Mouse (Mus musculus): Measurements from ENCODE around the gene Gm13101. TPM values are rescaled to one million over a fixed set of nuclear protein-coding genes. Genes with fewer than 3 reads are reported as not detected.
"Not testable (repeated sequence)": the region's sequence is repeated elsewhere in the genome, so short reads cannot be mapped to it uniquely, and the experiment has no call there.

The Gm13101 gene
- not detected in 2 replicates for polyA plus RNA-seq (2016; fragmentation: Nextera tagmentation; extraction: Ambion mirVana)

DNA sequence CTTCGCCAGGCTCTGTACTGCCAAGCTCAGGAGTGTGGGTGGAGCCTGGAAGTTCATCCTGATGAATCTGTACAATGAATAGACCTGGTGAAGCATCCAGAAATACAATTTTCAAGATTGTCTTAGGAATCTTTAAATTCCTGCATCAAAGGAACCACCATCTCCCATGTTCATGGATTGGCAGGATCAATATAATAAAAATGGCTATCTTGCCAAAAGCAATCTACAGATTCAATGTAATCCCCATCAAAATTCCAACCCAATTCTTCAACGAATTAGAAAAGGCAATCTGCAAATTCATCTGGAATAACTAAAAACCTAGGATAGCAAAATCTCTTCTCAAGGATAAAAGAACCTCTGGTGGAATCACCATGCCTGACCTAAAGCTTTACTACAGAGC, at the start of gene Gm13101:
TSS of gene Gm13101 (minus strand) at position 101 of the 400 bp plus-strand sequence.
- H3K4me1 ChIP-seq (replicated peaks); H3K27me3 ChIP-seq; H3K4me3 ChIP-seq (replicated peaks); H3K27ac ChIP-seq; H3K4me2 ChIP-seq; ATAC-seq (ENCODE audit: insufficient number of reproducible peaks, insufficient read depth, low FRiP score, low TSS enrichment, low read depth); H3K36me3 ChIP-seq; H3K9ac ChIP-seq (replicated peaks): not testable (repeated sequence)
- H3K9me3 ChIP-seq, result peaks cover 29% of the 10 kb centered on the region; the same call in 1 of the 2 replicates
- 58% methylated on average over 2 of the region's 2 CpGs for WGBS

DNA sequence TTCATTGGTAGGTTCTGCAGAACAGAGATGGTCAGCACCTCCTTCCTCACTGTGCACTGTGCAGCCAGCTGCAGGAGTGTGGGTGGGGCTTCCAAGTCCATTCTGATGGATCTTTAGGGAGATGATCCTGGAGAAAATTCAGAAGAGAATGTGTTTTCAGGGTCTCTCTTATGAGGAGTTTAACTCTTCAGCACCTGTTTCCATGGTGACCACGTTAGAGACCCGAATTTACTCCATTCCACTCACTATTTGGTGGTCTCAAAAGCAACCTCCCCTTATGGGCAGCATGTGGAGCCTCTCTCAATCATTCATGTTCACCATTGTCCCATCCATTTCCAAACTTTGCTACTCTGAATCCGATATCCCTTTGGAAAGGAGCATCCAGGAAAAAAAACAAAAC, 27.5 kb upstream of the Gm13101 start, which contains the start of gene Pramef17:
TSS of gene Pramef17 (minus strand) at position 101 of the 400 bp plus-strand sequence.
- H3K4me1 ChIP-seq (replicated peaks); ATAC-seq (ENCODE audit: insufficient number of reproducible peaks, insufficient read depth, low FRiP score, low TSS enrichment, low read depth): not testable (repeated sequence)
- 59% methylated on average over 3 of the region's 3 CpGs for WGBS

DNA sequence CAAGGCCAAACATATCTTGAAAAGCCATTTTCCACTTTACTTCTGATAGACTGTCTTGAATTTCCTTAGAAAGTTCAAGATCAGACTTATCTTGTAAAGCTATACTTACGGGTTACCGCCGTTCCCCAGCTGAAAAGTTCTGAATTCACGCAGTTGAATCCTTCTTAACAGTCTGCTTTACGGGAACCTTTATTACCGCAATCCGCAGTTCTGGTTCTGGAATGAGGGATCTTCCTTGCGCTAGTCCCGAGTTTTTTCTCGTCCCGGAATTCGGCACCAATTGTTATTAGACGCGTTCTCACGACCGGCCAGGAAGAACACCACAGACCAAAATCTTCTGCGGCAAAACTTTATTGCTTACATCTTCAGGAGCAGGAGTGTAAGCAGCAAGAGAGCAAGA, 21.4 kb upstream of the Gm13101 start:
- H3K27ac ChIP-seq, result not testable (repeated sequence)

More for the DNA sequence above, 27.5 kb upstream of the Gm13101 start, which contains the start of gene Pramef17:
- H3K9me3 ChIP-seq; H3K4me2 ChIP-seq; H3K27ac ChIP-seq; H3K27me3 ChIP-seq; H3K9ac ChIP-seq (replicated peaks); H3K36me3 ChIP-seq; H3K4me3 ChIP-seq (replicated peaks): not testable (repeated sequence)

DNA sequence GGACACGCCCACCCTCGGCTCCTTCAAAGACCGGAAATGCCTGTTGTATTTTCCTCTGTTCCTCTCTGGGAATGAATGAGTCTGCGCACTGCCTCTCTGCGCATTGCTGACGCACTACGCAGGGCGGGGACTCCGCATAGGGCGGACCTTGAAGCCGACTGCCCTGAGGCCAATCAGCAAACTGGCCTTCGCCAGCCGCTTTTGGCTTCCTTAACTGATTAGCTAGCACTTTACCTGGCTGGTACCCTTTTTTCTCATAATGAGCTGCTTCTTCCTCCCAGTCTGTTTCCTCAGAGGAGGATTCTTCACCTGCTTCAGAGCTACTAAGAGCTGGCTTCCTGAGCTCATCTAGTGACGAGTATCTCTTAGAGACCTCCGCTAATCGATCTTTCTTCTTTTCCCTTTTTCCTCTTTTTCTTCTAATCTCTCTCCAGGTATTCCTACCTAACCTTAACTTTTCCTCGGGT, 20.8 kb upstream of the Gm13101 start:
- H3K4me3 ChIP-seq (replicated peaks); H3K36me3 ChIP-seq; ATAC-seq (ENCODE audit: insufficient number of reproducible peaks, insufficient read depth, low FRiP score, low TSS enrichment, low read depth); H3K4me1 ChIP-seq (replicated peaks); H3K9me3 ChIP-seq; H3K4me2 ChIP-seq; H3K27me3 ChIP-seq; H3K27ac ChIP-seq; H3K9ac ChIP-seq (replicated peaks): not testable (repeated sequence)
- 85% methylated on average over 9 of the region's 17 CpGs for WGBS

More for the DNA sequence above, 21.4 kb upstream of the Gm13101 start:
- H3K4me2 ChIP-seq; H3K4me3 ChIP-seq (replicated peaks); H3K9ac ChIP-seq (replicated peaks); H3K9me3 ChIP-seq; H3K27me3 ChIP-seq; ATAC-seq (ENCODE audit: insufficient number of reproducible peaks, insufficient read depth, low FRiP score, low TSS enrichment, low read depth); H3K4me1 ChIP-seq (replicated peaks); H3K36me3 ChIP-seq: not testable (repeated sequence)
- 93% methylated on average over 17 of the region's 17 CpGs for WGBS

DNA sequence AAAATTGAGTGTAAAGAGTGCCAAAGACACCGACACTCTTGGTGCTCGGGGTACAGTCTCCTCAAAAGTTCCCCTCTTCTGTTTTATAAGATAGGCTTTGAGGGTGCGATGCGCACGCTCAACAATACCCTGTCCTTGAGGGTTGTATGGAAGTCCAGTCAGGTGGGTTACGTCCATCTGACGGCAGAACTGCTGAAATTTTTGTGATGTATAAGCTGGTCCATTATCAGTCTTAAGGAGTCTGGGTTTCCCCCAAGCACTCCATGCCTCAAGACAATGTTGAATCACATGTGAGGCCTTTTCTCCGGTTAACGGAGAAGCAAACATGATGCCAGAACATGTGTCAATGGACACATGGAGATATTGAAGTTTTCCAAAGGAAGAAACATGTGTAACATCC, 19.0 kb upstream of the Gm13101 start:
- not testable (repeated sequence) for H3K9me3 ChIP-seq; H3K4me3 ChIP-seq (replicated peaks); H3K27me3 ChIP-seq; H3K4me1 ChIP-seq (replicated peaks); H3K36me3 ChIP-seq; H3K4me2 ChIP-seq; H3K27ac ChIP-seq; ATAC-seq (ENCODE audit: insufficient number of reproducible peaks, insufficient read depth, low FRiP score, low TSS enrichment, low read depth); H3K9ac ChIP-seq (replicated peaks)
- 96% methylated on average over 5 of the region's 9 CpGs for WGBS

DNA sequence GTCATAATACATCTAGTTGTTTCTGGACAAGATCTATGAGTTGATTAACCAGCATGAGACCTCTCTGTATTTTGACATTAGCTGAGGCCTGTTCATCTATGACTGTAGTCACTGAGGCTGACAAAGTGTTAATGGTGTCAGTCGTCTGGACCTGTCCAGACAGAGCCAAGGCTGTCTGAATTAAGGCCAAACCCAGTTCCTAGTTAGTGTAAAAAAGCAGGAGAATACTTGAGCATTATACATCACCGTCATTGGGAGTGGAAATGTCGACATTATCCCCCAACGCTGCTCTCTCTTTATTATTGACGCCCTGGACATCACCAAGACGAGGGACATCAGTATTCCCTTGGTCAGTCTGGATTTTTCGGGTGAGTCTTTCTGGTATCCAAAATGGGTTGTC, 18.4 kb upstream of the Gm13101 start:
- not testable (repeated sequence) for H3K27ac ChIP-seq; H3K9ac ChIP-seq (replicated peaks); H3K27me3 ChIP-seq; H3K4me3 ChIP-seq (replicated peaks); H3K36me3 ChIP-seq; H3K9me3 ChIP-seq; H3K4me2 ChIP-seq; ATAC-seq (ENCODE audit: insufficient number of reproducible peaks, insufficient read depth, low FRiP score, low TSS enrichment, low read depth); H3K4me1 ChIP-seq (replicated peaks)
- no CpG with 5 or more reads among the region's 7 CpGs for WGBS

DNA sequence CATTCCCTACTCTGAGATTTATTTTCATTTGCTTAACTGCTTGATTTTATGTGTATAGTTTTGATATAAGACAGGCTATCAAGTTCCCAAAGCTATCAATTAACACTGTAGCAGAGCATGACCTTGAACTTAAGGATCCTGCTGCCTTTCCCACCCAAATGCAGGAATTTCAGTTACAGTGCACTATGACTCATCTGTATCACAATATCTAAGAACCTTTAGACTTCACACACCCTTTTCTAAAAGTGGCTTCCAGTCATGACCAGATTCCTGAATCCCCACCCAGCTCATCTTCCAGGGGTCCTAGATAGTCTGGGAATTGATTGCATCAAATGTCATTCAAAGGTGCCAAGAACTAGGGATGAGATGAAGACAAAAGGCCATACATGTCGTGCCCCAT, 16.7 kb upstream of the Gm13101 start:
- not testable (repeated sequence) for H3K4me2 ChIP-seq; H3K27ac ChIP-seq; H3K9ac ChIP-seq (replicated peaks); ATAC-seq (ENCODE audit: insufficient number of reproducible peaks, insufficient read depth, low FRiP score, low TSS enrichment, low read depth); H3K4me1 ChIP-seq (replicated peaks); H3K27me3 ChIP-seq; H3K36me3 ChIP-seq; H3K9me3 ChIP-seq; H3K4me3 ChIP-seq (replicated peaks)
- no CpG with 5 or more reads among the region's 1 CpGs for WGBS

DNA sequence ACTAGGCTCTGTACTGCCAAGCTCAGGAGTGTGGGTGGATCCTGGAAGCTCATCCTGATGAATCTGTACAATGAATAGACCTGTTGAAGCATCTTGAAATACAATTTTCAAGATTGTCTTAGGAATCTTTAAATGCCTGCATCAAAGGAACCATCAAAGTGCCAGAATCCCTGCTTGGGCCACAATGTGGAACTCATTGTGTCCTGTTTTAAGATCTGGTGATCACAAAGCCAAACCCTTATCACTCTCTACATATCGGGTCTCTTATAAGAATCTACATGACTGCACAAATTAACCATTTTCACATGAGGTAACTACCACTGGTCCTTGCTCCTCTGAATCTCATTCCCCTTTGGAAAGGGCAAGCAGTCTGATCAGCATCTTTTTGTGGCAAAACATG, 15.8 kb downstream of the Gm13101 start, which contains the start of gene Pramef25:
TSS of gene Pramef25 (minus strand) at position 101 of the 400 bp plus-strand sequence.
- not testable (repeated sequence) for H3K4me3 ChIP-seq (replicated peaks); H3K27me3 ChIP-seq; H3K9ac ChIP-seq (replicated peaks); H3K4me1 ChIP-seq (replicated peaks); H3K27ac ChIP-seq; H3K4me2 ChIP-seq; ATAC-seq (ENCODE audit: insufficient number of reproducible peaks, insufficient read depth, low FRiP score, low TSS enrichment, low read depth); H3K36me3 ChIP-seq
- 92% methylated on average over 1 of the region's 1 CpGs for WGBS
- H3K9me3 ChIP-seq, result peaks cover 24% of the 10 kb centered on the region

Other genes starting within 250 kb of the Gm13101 start
- not detected in 2 replicates for gene Gm13078, start 247.5 kb downstream of the Gm13101 start, polyA plus RNA-seq (2016; fragmentation: Nextera tagmentation; extraction: Ambion mirVana)
- gene Gm13023, start 177.6 kb downstream of the Gm13101 start, polyA plus RNA-seq (2016; fragmentation: Nextera tagmentation; extraction: Ambion mirVana), result not detected in 2 replicates
- not detected in 2 replicates for gene Gm13084, start 150.9 kb downstream of the Gm13101 start, polyA plus RNA-seq (2016; fragmentation: Nextera tagmentation; extraction: Ambion mirVana)
- not detected in 2 replicates for gene Gm13103, start 120.5 kb downstream of the Gm13101 start, polyA plus RNA-seq (2016; fragmentation: Nextera tagmentation; extraction: Ambion mirVana)
- not detected in 2 replicates for gene Pramef6, start 66.6 kb downstream of the Gm13101 start, polyA plus RNA-seq (2016; fragmentation: Nextera tagmentation; extraction: Ambion mirVana)
- gene Pramef25, start 15.9 kb downstream of the Gm13101 start, polyA plus RNA-seq (2016; fragmentation: Nextera tagmentation; extraction: Ambion mirVana), result not detected in 2 replicates
- gene Pramef17, start 27.4 kb upstream of the Gm13101 start, polyA plus RNA-seq (2016; fragmentation: Nextera tagmentation; extraction: Ambion mirVana), result not detected in 2 replicates
- not detected in 2 replicates for gene Pramel4, start 92.2 kb upstream of the Gm13101 start, polyA plus RNA-seq (2016; fragmentation: Nextera tagmentation; extraction: Ambion mirVana)
- not detected in 2 replicates for gene Gm13102, start 139.5 kb upstream of the Gm13101 start, polyA plus RNA-seq (2016; fragmentation: Nextera tagmentation; extraction: Ambion mirVana)
- not detected in 2 replicates for gene Oog3, start 195.7 kb upstream of the Gm13101 start, polyA plus RNA-seq (2016; fragmentation: Nextera tagmentation; extraction: Ambion mirVana)
- not detected in 2 replicates for gene Oog2, start 223.8 kb upstream of the Gm13101 start, polyA plus RNA-seq (2016; fragmentation: Nextera tagmentation; extraction: Ambion mirVana)
- gene C87977, start 246.4 kb upstream of the Gm13101 start, polyA plus RNA-seq (2016; fragmentation: Nextera tagmentation; extraction: Ambion mirVana), result not detected in 2 replicates